Mouse (Mus musculus) lung, postnatal 0 days (tissue): ENCODE data around the gene Rasl10b.

Experiments used
- CTCF ChIP-seq: IDR thresholded peaks from 2 replicates; pipeline ENCODE4 v1.5.1; 2016; ENCODE audit warnings: antibody characterized with exemption, mild to moderate bottlenecking
- EP300 ChIP-seq: IDR thresholded peaks from 2 replicates; pipeline ENCODE4 v1.6.1; 2016; ENCODE audit warnings: antibody characterized with exemption, mild to moderate bottlenecking, control low read depth

DNA sequence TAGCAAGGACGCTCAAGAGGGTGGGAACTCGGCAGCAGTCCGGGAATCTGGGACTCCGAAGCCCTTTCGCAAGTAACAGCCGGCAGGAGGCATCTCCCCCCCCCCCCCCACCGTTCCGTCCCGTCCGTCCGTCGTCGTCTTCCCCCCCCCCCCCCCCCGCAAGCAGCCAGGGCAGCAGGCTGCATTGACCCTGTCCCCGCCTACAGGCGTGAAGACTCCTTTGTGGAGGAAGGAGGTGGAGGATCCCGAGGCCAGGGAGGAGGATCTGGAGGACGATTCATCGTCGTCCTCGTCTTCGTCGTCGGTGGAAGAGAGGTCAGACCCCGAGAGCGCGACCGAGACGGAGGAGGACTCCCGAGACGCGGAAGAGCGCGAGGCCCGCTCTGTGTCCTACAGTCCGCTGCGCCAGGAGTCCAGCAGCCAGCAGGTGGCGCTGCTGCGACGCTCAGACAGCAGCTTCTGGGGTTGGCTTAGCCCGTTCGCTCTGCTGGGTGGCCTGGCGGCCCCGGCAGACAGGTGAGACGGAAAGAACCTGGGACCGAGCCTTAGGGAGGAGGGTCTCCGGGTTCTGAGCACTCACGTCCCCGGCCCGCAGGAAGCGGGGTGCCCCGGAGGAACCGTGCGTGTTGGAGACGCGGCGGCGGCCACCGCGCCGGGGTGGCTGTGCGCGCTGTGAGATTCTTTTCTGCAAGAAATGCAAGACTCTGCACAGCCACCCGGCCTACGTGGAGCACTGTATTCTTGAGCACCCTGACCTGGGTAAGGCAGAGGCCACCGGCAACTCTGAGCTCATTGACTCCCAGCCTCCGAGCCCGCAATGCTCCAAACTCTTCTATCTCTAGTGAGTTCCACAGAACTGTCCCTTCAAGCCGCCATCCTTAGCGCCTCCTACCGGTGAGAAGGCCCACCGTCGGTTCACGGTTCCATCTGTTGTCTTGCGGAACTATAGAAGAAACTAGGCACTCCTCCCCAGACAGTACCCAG, 31.4 kb downstream of the Rasl10b start:
- TF ChIP-seq CTCF (peak; percentile 99), EP300 (no peak)
